ENCODE assay signal across 10 mouse cellular contexts in genomic region chr16:23521092-23521491, GRCm38 (mm10). TPM values are rescaled to one million over a fixed set of nuclear protein-coding genes. Genes with fewer than 3 reads are reported as not detected.
A peak's percentile ranks its signal among the peaks of the same experiment; 100 is the strongest.
DNase-seq lines count a peak whose midpoint lies in the region; ATAC-seq lines count a peak whose summit lies in the region.
"Had no signal": no experiment of that assay in that cellular context is flagged by ENCODE, and none has a peak within 500 bp of the region (broad histone marks: within the 10 kb centered on the region; RNA-seq: fewer than 3 reads in every experiment).

No protein-coding gene starts in this region.

- H3K4me1 ChIP-seq in intestine, embryonic 14.5 days (replicated peaks; ENCODE audit: control insufficient read depth, insufficient read depth, low read length), result peaks cover 29% of the 10 kb centered on the region
- peaks cover 7% of the 10 kb centered on the region for H3K4me1 ChIP-seq in intestine, embryonic 16.5 days (ENCODE audit: control insufficient read depth, insufficient read depth, low read length)
- no peaks in the 10 kb centered on the region; the same call in 1 of the 2 replicates for H3K4me1 ChIP-seq in embryonic facial prominence, embryonic 11.5 days (ENCODE audit: control insufficient read depth, insufficient read depth, low read length)
- H3K4me1 ChIP-seq in hindbrain, embryonic 11.5 days (replicated peaks; ENCODE audit: control insufficient read depth, insufficient read depth, low read length), result peaks cover 4% of the 10 kb centered on the region; the same call in 1 of the 2 replicates
- peaks cover 5% of the 10 kb centered on the region; the same call in 1 of the 2 replicates for H3K4me1 ChIP-seq in midbrain, embryonic 11.5 days (ENCODE audit: control insufficient read depth, insufficient read depth, low read length)

- WGBS in intestine, embryonic 14.5 days, result 22% methylated on average over 5 of the region's 5 CpGs
- 28% methylated on average over 5 of the region's 5 CpGs for WGBS in intestine, embryonic 16.5 days
- WGBS in embryonic facial prominence, embryonic 11.5 days, result 10% methylated on average over 5 of the region's 5 CpGs
- 16% methylated on average over 5 of the region's 5 CpGs for WGBS in hindbrain, embryonic 11.5 days
- WGBS in midbrain, embryonic 11.5 days, result 23% methylated on average over 5 of the region's 5 CpGs

- no peak overlapping the region for H3K27ac ChIP-seq in intestine, embryonic 14.5 days (ENCODE audit: low read depth)
- no peak overlapping the region for H3K27ac ChIP-seq in intestine, embryonic 16.5 days (ENCODE audit: low read length)
- no peak overlapping the region for H3K27ac ChIP-seq in embryonic facial prominence, embryonic 11.5 days (replicated peaks; ENCODE audit: low read depth, low read length)
- H3K27ac ChIP-seq in hindbrain, embryonic 11.5 days (ENCODE audit: low read depth, low read length), result 0 out of 2 replicates have a peak overlapping the region, but pooled peaks have one; percentile 86
- H3K27ac ChIP-seq in midbrain, embryonic 11.5 days (ENCODE audit: low read depth, low read length), result peak overlapping the region; percentile 81

- H3K9me3 ChIP-seq in intestine, embryonic 14.5 days (ENCODE audit: control insufficient read depth, low read length), result no peaks in the 10 kb centered on the region
- H3K9me3 ChIP-seq in intestine, embryonic 16.5 days (ENCODE audit: control insufficient read depth, low read length), result no peaks in the 10 kb centered on the region
- H3K9me3 ChIP-seq in embryonic facial prominence, embryonic 11.5 days (replicated peaks; ENCODE audit: control insufficient read depth, low read length), result no peaks in the 10 kb centered on the region
- H3K9me3 ChIP-seq in hindbrain, embryonic 11.5 days (ENCODE audit: control insufficient read depth, low read length), result no peaks in the 10 kb centered on the region
- H3K9me3 ChIP-seq in midbrain, embryonic 11.5 days (ENCODE audit: control insufficient read depth, low read length), result peaks cover 4% of the 10 kb centered on the region; the same call in 1 of the 2 replicates

- no peak for DNase-seq in intestine, embryonic 14.5 days (ENCODE audit: low spot score)
- DNase-seq in embryonic facial prominence, embryonic 11.5 days (ENCODE audit: low spot score), result no peak
- no peak for DNase-seq in hindbrain, embryonic 11.5 days (ENCODE audit: low spot score)
- DNase-seq in midbrain, embryonic 11.5 days (ENCODE audit: low spot score, missing footprints), result peak; percentile 88
- DNase-seq in thymus, postnatal 0 days (ENCODE audit: low spot score), result no peak
- no peak for DNase-seq in adrenal gland, postnatal 36 days
- DNase-seq in cerebellum, postnatal 36 days, result no peak
- DNase-seq: kidney, postnatal 14 days; thymus, adult 2 months had no signal

- H3K36me3 ChIP-seq in intestine, embryonic 14.5 days (ENCODE audit: control insufficient read depth, insufficient read depth, low read length), result no peaks in the 10 kb centered on the region
- H3K36me3 ChIP-seq in intestine, embryonic 16.5 days (ENCODE audit: control insufficient read depth, insufficient read depth, low read length), result no peaks in the 10 kb centered on the region
- H3K36me3 ChIP-seq in embryonic facial prominence, embryonic 11.5 days (replicated peaks; ENCODE audit: control insufficient read depth, insufficient read depth, low read depth, low read length), result no peaks in the 10 kb centered on the region
- no peaks in the 10 kb centered on the region for H3K36me3 ChIP-seq in hindbrain, embryonic 11.5 days (ENCODE audit: control insufficient read depth, insufficient read depth, low read length)
- H3K36me3 ChIP-seq in midbrain, embryonic 11.5 days (ENCODE audit: control insufficient read depth, insufficient read depth, low read length), result no peaks in the 10 kb centered on the region

- no peak for ATAC-seq in intestine, embryonic 14.5 days (replicated peaks; ENCODE audit: low FRiP score, low TSS enrichment, low read depth)
- ATAC-seq in intestine, embryonic 16.5 days, result no peak
- ATAC-seq in embryonic facial prominence, embryonic 11.5 days (replicated peaks; ENCODE audit: insufficient number of reproducible peaks, low FRiP score, low TSS enrichment, low read depth), result 0 out of 2 replicates have a peak, but pooled peaks have one; percentile 24
- ATAC-seq in hindbrain, embryonic 11.5 days (ENCODE audit: low FRiP score), result peak; percentile 41; the same call in 1 of the 2 replicates
- peak; percentile 31; the same call in 1 of the 2 replicates for ATAC-seq in midbrain, embryonic 11.5 days (ENCODE audit: low FRiP score)

- peak overlapping the region; percentile 51; the same call in 1 of the 2 replicates for H3K4me2 ChIP-seq in intestine, embryonic 14.5 days (ENCODE audit: low read length)
- H3K4me2 ChIP-seq in intestine, embryonic 16.5 days (ENCODE audit: low read depth, low read length), result no peak overlapping the region
- no peak overlapping the region for H3K4me2 ChIP-seq in embryonic facial prominence, embryonic 11.5 days (ENCODE audit: low read depth, low read length)
- peak overlapping the region; percentile 78 for H3K4me2 ChIP-seq in hindbrain, embryonic 11.5 days (replicated peaks; ENCODE audit: low read depth, low read length)
- H3K4me2 ChIP-seq in midbrain, embryonic 11.5 days, result peak overlapping the region; percentile 56

- H3K9ac ChIP-seq in intestine, embryonic 14.5 days (ENCODE audit: low read length), result no peak overlapping the region
- H3K9ac ChIP-seq in intestine, embryonic 16.5 days (ENCODE audit: low read depth, low read length), result no peak overlapping the region
- no peak overlapping the region for H3K9ac ChIP-seq in embryonic facial prominence, embryonic 11.5 days (replicated peaks; ENCODE audit: low read length)
- H3K9ac ChIP-seq in hindbrain, embryonic 11.5 days (ENCODE audit: low read depth, low read length), result peak overlapping the region; percentile 76; the same call in 1 of the 2 replicates
- peak overlapping the region; percentile 24; the same call in 1 of the 2 replicates for H3K9ac ChIP-seq in midbrain, embryonic 11.5 days (ENCODE audit: low read length)

- no peaks in the 10 kb centered on the region for H3K27me3 ChIP-seq in intestine, embryonic 14.5 days (replicated peaks; ENCODE audit: control insufficient read depth, insufficient read depth, low read length)
- H3K27me3 ChIP-seq in intestine, embryonic 16.5 days (replicated peaks; ENCODE audit: control insufficient read depth, insufficient read depth, low read length), result no peaks in the 10 kb centered on the region
- no peaks in the 10 kb centered on the region for H3K27me3 ChIP-seq in embryonic facial prominence, embryonic 11.5 days (ENCODE audit: control insufficient read depth, insufficient read depth, low read length)
- no peaks in the 10 kb centered on the region for H3K27me3 ChIP-seq in hindbrain, embryonic 11.5 days (ENCODE audit: control insufficient read depth, insufficient read depth, low read length)
- no peaks in the 10 kb centered on the region for H3K27me3 ChIP-seq in midbrain, embryonic 11.5 days (ENCODE audit: control insufficient read depth, insufficient read depth, low read length)

- no peak overlapping the region for H3K4me3 ChIP-seq in intestine, embryonic 14.5 days (ENCODE audit: low read depth, low read length)
- no peak overlapping the region for H3K4me3 ChIP-seq in intestine, embryonic 16.5 days (ENCODE audit: low read length)
- H3K4me3 ChIP-seq in embryonic facial prominence, embryonic 11.5 days (ENCODE audit: low read depth, low read length), result no peak overlapping the region
- peak overlapping the region; percentile 46; the same call in 1 of the 2 replicates for H3K4me3 ChIP-seq in hindbrain, embryonic 11.5 days (ENCODE audit: low read depth, low read length)
- no peak overlapping the region for H3K4me3 ChIP-seq in midbrain, embryonic 11.5 days (ENCODE audit: low read depth, low read length)

RNA-seq across cellular contexts. Expression of gene Masp1, which starts 0.5 kb away (rescaled TPM):
- 6.0 and 6.4 TPM in 2 replicates for polyA plus RNA-seq in intestine, embryonic 14.5 days (2014; fragmentation: Nextera tagmentation; extraction: Ambion mirVana)
- polyA plus RNA-seq in intestine, embryonic 16.5 days (2015; fragmentation: Nextera tagmentation; extraction: Ambion mirVana), result 3.6 and 4.3 TPM in 2 replicates
- 3.9 and 5.4 TPM in 2 replicates for polyA plus RNA-seq in embryonic facial prominence, embryonic 11.5 days (2014; fragmentation: Nextera tagmentation; extraction: Ambion mirVana)
- 21.6 and 24.4 TPM in 2 replicates for polyA plus RNA-seq in hindbrain, embryonic 11.5 days (2014; fragmentation: Nextera tagmentation; extraction: Ambion mirVana)
- 19.0 and 20.1 TPM in 2 replicates for polyA plus RNA-seq in midbrain, embryonic 11.5 days (2014; fragmentation: Nextera tagmentation; extraction: Ambion mirVana)
- 0.17 and 0.26 TPM in 2 replicates for polyA plus RNA-seq in thymus, postnatal 0 days (2015; fragmentation: Nextera tagmentation; extraction: Ambion mirVana)
- total RNA-seq in adrenal gland, postnatal 36 days (2021), result 100 to 1,000 TPM in 1 of 2 experiments, 10 to 100 TPM in 1; 62.4 to 152 TPM

RNA-seq across cellular contexts. Expression of gene Rtp4, which starts 1.0 kb away (rescaled TPM):
- polyA plus RNA-seq in intestine, embryonic 14.5 days (2014; fragmentation: Nextera tagmentation; extraction: Ambion mirVana), result 4.9 and 6.2 TPM in 2 replicates
- 6.1 and 7.0 TPM in 2 replicates for polyA plus RNA-seq in intestine, embryonic 16.5 days (2015; fragmentation: Nextera tagmentation; extraction: Ambion mirVana)
- 2.1 TPM in 2 replicates for polyA plus RNA-seq in embryonic facial prominence, embryonic 11.5 days (2014; fragmentation: Nextera tagmentation; extraction: Ambion mirVana)
- polyA plus RNA-seq in hindbrain, embryonic 11.5 days (2014; fragmentation: Nextera tagmentation; extraction: Ambion mirVana), result 2.7 and 3.1 TPM in 2 replicates
- 2.2 and 2.6 TPM in 2 replicates for polyA plus RNA-seq in midbrain, embryonic 11.5 days (2014; fragmentation: Nextera tagmentation; extraction: Ambion mirVana)
- 69.8 and 76.3 TPM in 2 replicates for polyA plus RNA-seq in thymus, postnatal 0 days (2015; fragmentation: Nextera tagmentation; extraction: Ambion mirVana)
- 10 to 100 TPM; 16.6 to 19.8 TPM for total RNA-seq in adrenal gland, postnatal 36 days (2021)

Comparison
In these comparisons a context has a peak if more than half of its experiments do, and no peak if none do; other contexts are left out.
1. H3K4me2 ChIP-seq: peak in intestine, embryonic 14.5 days (single experiment), hindbrain, embryonic 11.5 days (single experiment) and midbrain, embryonic 11.5 days (single experiment); none in intestine, embryonic 16.5 days (single experiment) and embryonic facial prominence, embryonic 11.5 days (single experiment).
2. ATAC-seq: peak in embryonic facial prominence, embryonic 11.5 days (single experiment), hindbrain, embryonic 11.5 days (single experiment) and midbrain, embryonic 11.5 days (single experiment); none in intestine, embryonic 14.5 days (single experiment) and intestine, embryonic 16.5 days (single experiment).
3. H3K27ac ChIP-seq: peak in hindbrain, embryonic 11.5 days (single experiment) and midbrain, embryonic 11.5 days (single experiment); none in intestine, embryonic 14.5 days (single experiment), intestine, embryonic 16.5 days (single experiment) and embryonic facial prominence, embryonic 11.5 days (single experiment).
4. H3K9ac ChIP-seq: peak in hindbrain, embryonic 11.5 days (single experiment) and midbrain, embryonic 11.5 days (single experiment); none in intestine, embryonic 14.5 days (single experiment), intestine, embryonic 16.5 days (single experiment) and embryonic facial prominence, embryonic 11.5 days (single experiment).